Mouse (Mus musculus) kidney, adult 11 months (tissue): Measurements from ENCODE around the gene Mettl17.
A peak's percentile ranks its signal among the peaks of the same experiment; 100 is the strongest.
"Not testable (repeated sequence)": the region's sequence is repeated elsewhere in the genome, so short reads cannot be mapped to it uniquely, and the experiment has no call there.

Experiments used
- DNase-seq: peaks from one replicate; pipeline ENCODE4 v3.0.0; 2022

Gene Mettl17

GRCm38 (mm10) chr14:51899351-51899750 is 14.7 kb downstream of the Mettl17 start:
- DNase-seq = no peak

- peak; percentile 44 for DNase-seq
These were observed 18.4 kb downstream of the Mettl17 start for GRCm38 (mm10) chr14:51902806-51903710.

- DNase-seq = no peak
These were observed 19.1 kb downstream of the Mettl17 start for GRCm38 (mm10) chr14:51903782-51904181.

- no peak for DNase-seq
These were observed 20.1 kb downstream of the Mettl17 start for GRCm38 (mm10) chr14:51904706-51905105.

- DNase-seq = no peak
These were observed 21.5 kb downstream of the Mettl17 start for GRCm38 (mm10) chr14:51906102-51906501.

GRCm38 (mm10) chr14:51911301-51911700 is 26.7 kb downstream of the Mettl17 start:
- DNase-seq = no peak

- DNase-seq = peak; percentile 72
These were observed 27.9 kb downstream of the Mettl17 start for GRCm38 (mm10) chr14:51912391-51913061.

GRCm38 (mm10) chr14:51913062-51913959 is 28.7 kb downstream of the Mettl17 start:
- peak; percentile 91 for DNase-seq

GRCm38 (mm10) chr14:51913960-51914762 is 29.5 kb downstream of the Mettl17 start, which contains the start of gene Ndrg2:
Gene Ndrg2, minus strand, starts transcription at chr14:51914158.
- DNase-seq = peak; percentile 79

- no peak for DNase-seq
These were observed 30.4 kb downstream of the Mettl17 start for GRCm38 (mm10) chr14:51915030-51915429.

- DNase-seq = no peak
These were observed 31.9 kb downstream of the Mettl17 start for GRCm38 (mm10) chr14:51916539-51916938.

GRCm38 (mm10) chr14:51918125-51918524 is 33.5 kb downstream of the Mettl17 start, which contains the start of gene Tppp2:
Gene Tppp2, plus strand, starts transcription at chr14:51918425.
- no peak for DNase-seq

GRCm38 (mm10) chr14:51918966-51919365 is 34.3 kb downstream of the Mettl17 start:
- DNase-seq = no peak

- no peak for DNase-seq
These were observed 37.3 kb downstream of the Mettl17 start for GRCm38 (mm10) chr14:51921759-51922570.

GRCm38 (mm10) chr14:51922571-51922865 is 37.9 kb downstream of the Mettl17 start, which contains the start of gene Rnase13:
Gene Rnase13, minus strand, starts transcription at chr14:51922773.
- DNase-seq = no peak

GRCm38 (mm10) chr14:51922910-51923309 is 38.3 kb downstream of the Mettl17 start:
- no peak for DNase-seq

GRCm38 (mm10) chr14:51923492-51923891 is 38.9 kb downstream of the Mettl17 start:
- DNase-seq = no peak

- DNase-seq = not testable (repeated sequence)
These were observed 42.3 kb downstream of the Mettl17 start for GRCm38 (mm10) chr14:51926930-51927329.

GRCm38 (mm10) chr14:51929309-51929943 is 44.8 kb downstream of the Mettl17 start:
- DNase-seq = peak; percentile 73

- no peak for DNase-seq
These were observed 45.3 kb downstream of the Mettl17 start for GRCm38 (mm10) chr14:51929968-51930367.

GRCm38 (mm10) chr14:51930824-51931223 is 46.2 kb downstream of the Mettl17 start:
- peak; percentile 61 for DNase-seq
